Mouse (Mus musculus): Measurements from ENCODE around the gene Olfr878.

DNA sequence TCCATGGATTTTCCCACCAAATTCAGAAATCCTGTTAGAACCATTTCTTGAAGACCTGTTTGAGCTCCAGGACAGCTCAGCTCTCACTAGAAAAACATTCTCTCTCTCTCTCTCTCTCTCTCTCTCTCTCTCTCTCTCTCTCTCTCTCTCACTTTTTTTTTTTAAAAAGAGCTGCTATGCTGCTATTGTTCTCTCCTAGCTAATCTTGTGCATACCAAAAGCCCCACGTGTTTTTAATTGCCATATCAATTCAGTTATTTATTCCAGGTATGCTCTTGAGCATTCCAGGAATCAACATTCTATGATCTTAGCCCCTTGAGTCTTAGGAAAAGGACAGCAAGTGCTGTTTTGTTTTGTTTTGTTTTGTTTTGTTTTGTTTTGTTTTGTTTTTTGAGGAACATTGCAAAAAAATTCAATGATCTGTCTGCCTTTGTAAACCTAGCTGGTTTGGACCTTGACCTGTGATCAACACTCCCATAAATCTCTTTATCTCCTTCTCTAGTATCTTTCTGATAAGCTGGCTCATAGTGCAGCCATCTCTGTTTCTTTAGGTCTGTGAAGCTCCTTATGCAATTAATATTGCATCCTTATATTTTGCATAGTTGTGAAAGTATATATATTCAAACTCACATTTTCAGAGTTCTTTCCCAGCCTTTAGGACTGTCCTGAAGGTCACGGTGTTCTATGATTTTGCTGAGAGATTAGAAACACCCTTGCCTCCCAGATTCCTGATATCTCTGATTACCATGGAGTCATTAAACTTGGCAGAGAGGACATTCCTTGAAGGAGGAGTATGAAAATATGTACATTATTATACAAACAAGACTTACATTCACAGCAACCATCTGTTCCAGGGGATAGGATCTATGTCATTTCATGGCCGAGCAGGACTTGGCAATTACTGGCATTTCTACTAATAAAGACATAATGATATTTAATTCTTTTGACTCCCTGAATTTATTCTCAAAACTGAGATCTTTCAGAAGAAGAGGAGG, 8.7 kb downstream of the Olfr878 start:
- no peak for TF ChIP-seq ZNF384 (IDR thresholded peaks at IDR 0.05; ENCODE audit: low read depth, low read length)
- TF ChIP-seq POLR2A (IDR thresholded peaks at IDR 0.05; ENCODE audit: low read depth, low read length): no peak
- no peak for TF ChIP-seq BHLHE40 (IDR thresholded peaks at IDR 0.05; ENCODE audit: low read depth, low read length)
- no peak for TF ChIP-seq CTCF (conservative IDR thresholded peaks at IDR 0.05 in 1 of 2, IDR thresholded peaks at IDR 0.05 in 1 of 2; ENCODE audit: low read depth in 2 of 2, low read length in 2 of 2)
- no peak for TF ChIP-seq ETS1 (conservative IDR thresholded peaks at IDR 0.05; ENCODE audit: low read depth, low read length)
- no peak for TF ChIP-seq HCFC1 (IDR thresholded peaks at IDR 0.05; ENCODE audit: low read depth, low read length)
- no peak for TF ChIP-seq JUND (conservative IDR thresholded peaks at IDR 0.05; ENCODE audit: low read depth, low read length)
- no peak for TF ChIP-seq NELFE (IDR thresholded peaks at IDR 0.05; ENCODE audit: low read depth, low read length)
- no peak for TF ChIP-seq MAZ (IDR thresholded peaks at IDR 0.05; ENCODE audit: low read depth, low read length)
- no peak for TF ChIP-seq EP300 (IDR thresholded peaks at IDR 0.05; ENCODE audit: low read length)
